Mouse (Mus musculus) layer of hippocampus, adult 6 months (tissue): ENCODE results near the gene Hmx1. TPM values are rescaled to one million over a fixed set of nuclear protein-coding genes. Genes with fewer than 3 reads are reported as not detected.

Experiments
- long read RNA-seq, 2 experiments: library from polyadenylated mRNA; unstranded; transcript quantifications; one replicate each; pipeline ENCODE4 v2.0.0; 2019 to 2020
- polyA plus RNA-seq: library from polyadenylated mRNA; unstranded; fragments of <200 nt; fragmentation: Nextera tagmentation; gene quantifications from 2 replicates; pipeline ENCODE4 v1.2.3, GENCODE M21; 2021

The Hmx1 gene
- not detected in 2 replicates for polyA plus RNA-seq
- long read RNA-seq, experiment 1, result 0 reads
- long read RNA-seq, experiment 2, result 0 reads

GRCm38 (mm10) chr5:35388491-35389111 lies at the start of gene Hmx1:
Gene Hmx1, plus strand, starts transcription at chr5:35389108.

Other genes with a start within 250 kb of the Hmx1 start
- 1.1 and 1.3 TPM in 2 replicates for gene Adra2c, start 110.8 kb upstream of the Hmx1 start, polyA plus RNA-seq
- gene Cpz, start 136.6 kb downstream of the Hmx1 start, polyA plus RNA-seq, result 0.06 TPM in 2 replicates
- gene Trmt44, start 186.0 kb downstream of the Hmx1 start, polyA plus RNA-seq, result 0.83 and 1.6 TPM in 2 replicates
- 5.6 and 6.1 TPM in 2 replicates for gene Acox3, start 193.9 kb downstream of the Hmx1 start, polyA plus RNA-seq